Mouse (Mus musculus): ENCODE results near the gene Kif1c. TPM values are rescaled to one million over a fixed set of nuclear protein-coding genes. Genes with fewer than 3 reads are reported as not detected.
"Not testable (repeated sequence)": the region's sequence is repeated elsewhere in the genome, so short reads cannot be mapped to it uniquely, and the experiment has no call there.

The Kif1c gene
- polyA plus RNA-seq, 1 experiment from 2014 or later = 18.9 TPM

DNA sequence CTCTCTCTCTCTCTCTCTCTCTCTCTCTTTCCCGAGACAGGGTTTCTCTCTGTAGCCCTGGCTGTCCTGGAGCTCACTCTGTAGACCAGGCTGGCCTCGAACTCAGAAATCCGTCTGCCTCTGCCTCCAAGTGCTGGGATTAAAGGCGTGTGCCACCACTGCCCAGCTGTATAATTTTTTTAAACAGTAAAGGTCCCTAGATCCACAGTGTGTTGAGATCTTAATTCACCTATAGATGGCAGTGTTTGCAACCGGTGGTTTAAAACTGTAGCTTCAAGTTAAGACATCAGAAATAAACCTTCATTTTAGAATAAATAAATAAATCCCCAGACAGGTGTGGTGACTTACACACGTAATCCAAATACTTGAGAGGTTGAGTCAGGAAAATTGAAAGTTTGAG, 77.7 kb downstream of the Kif1c start:
- H3K4me3 ChIP-seq (ENCODE audit: control insufficient read depth in 1 of 2, insufficient read depth in 1 of 2, low read depth in 1 of 2, low read length in 2 of 2); H3K4me2 ChIP-seq (ENCODE audit: low read length); H3K9ac ChIP-seq (ENCODE audit: low read length); H3K27me3 ChIP-seq (ENCODE audit: control insufficient read depth, insufficient read depth, low read length); H3K27ac ChIP-seq (replicated peaks in 1 of 2; ENCODE audit: control insufficient read depth in 1 of 2, insufficient read depth in 1 of 2, low read depth in 2 of 2, low read length in 2 of 2); H3K9me3 ChIP-seq (ENCODE audit: control insufficient read depth, low read length); ATAC-seq (ENCODE audit: insufficient number of reproducible peaks, insufficient read depth, low FRiP score, low read depth); H3K4me1 ChIP-seq (ENCODE audit: control insufficient read depth in 2 of 2, insufficient read depth in 2 of 2, low read length in 2 of 2): not testable (repeated sequence)
- 22% methylated on average over 6 of the region's 6 CpGs for WGBS
- peaks cover 14% of the 10 kb centered on the region for H3K36me3 ChIP-seq (ENCODE audit: control insufficient read depth, insufficient read depth, low read length)

Small RNA genes lying within 50 kb of the gene (microRNA-seq; reads per million reads assigned to microRNA genes)
- gene Gm22760 (not detected), gene Mir6925 (not detected)

Other genes starting within 250 kb of the Kif1c start
- gene Med11, start 248.6 kb upstream of the Kif1c start, polyA plus RNA-seq (2014; fragmentation: Nextera tagmentation; extraction: Ambion mirVana) = 25.1 and 26.8 TPM in 2 replicates
- 0.95 and 2.0 TPM in 2 replicates for gene Zmynd15, start 241.1 kb upstream of the Kif1c start, polyA plus RNA-seq (2014; fragmentation: Nextera tagmentation; extraction: Ambion mirVana)
- 9.4 and 10.3 TPM in 2 replicates for gene Cxcl16, start 240.6 kb upstream of the Kif1c start, polyA plus RNA-seq (2014; fragmentation: Nextera tagmentation; extraction: Ambion mirVana)
- gene Tm4sf5, start 195.3 kb upstream of the Kif1c start, polyA plus RNA-seq (2014; fragmentation: Nextera tagmentation; extraction: Ambion mirVana) = 8.7 and 10.5 TPM in 2 replicates
- gene Vmo1, start 185.9 kb upstream of the Kif1c start, polyA plus RNA-seq (2014; fragmentation: Nextera tagmentation; extraction: Ambion mirVana) = 0.32 and 0.43 TPM in 2 replicates
- gene Gltpd2, start 181.4 kb upstream of the Kif1c start, polyA plus RNA-seq (2014; fragmentation: Nextera tagmentation; extraction: Ambion mirVana) = 0.27 and 0.49 TPM in 2 replicates
- gene Psmb6, start 175.2 kb upstream of the Kif1c start, polyA plus RNA-seq (2014; fragmentation: Nextera tagmentation; extraction: Ambion mirVana) = 625 and 657 TPM in 2 replicates
- gene Gm40193, start 167.6 kb upstream of the Kif1c start, polyA plus RNA-seq (2014; fragmentation: Nextera tagmentation; extraction: Ambion mirVana) = not detected in 2 replicates
- gene Pld2, start 160.5 kb upstream of the Kif1c start, polyA plus RNA-seq (2014; fragmentation: Nextera tagmentation; extraction: Ambion mirVana) = 11.1 and 11.7 TPM in 2 replicates
- gene Mink1, start 137.7 kb upstream of the Kif1c start, polyA plus RNA-seq (2014; fragmentation: Nextera tagmentation; extraction: Ambion mirVana) = 12.7 and 13.2 TPM in 2 replicates
- gene 4930544D05Rik, start 84.7 kb upstream of the Kif1c start, polyA plus RNA-seq (2014; fragmentation: Nextera tagmentation; extraction: Ambion mirVana) = not detected in 2 replicates
- gene Chrne, start 81.3 kb upstream of the Kif1c start, polyA plus RNA-seq (2014; fragmentation: Nextera tagmentation; extraction: Ambion mirVana) = not detected in 2 replicates
- gene Gp1ba, start 61.4 kb upstream of the Kif1c start, polyA plus RNA-seq (2014; fragmentation: Nextera tagmentation; extraction: Ambion mirVana) = 0.74 and 1.2 TPM in 2 replicates
- 73.2 and 75.9 TPM in 2 replicates for gene Rnf167, start 53.3 kb upstream of the Kif1c start, polyA plus RNA-seq (2014; fragmentation: Nextera tagmentation; extraction: Ambion mirVana)
- 290 and 303 TPM in 2 replicates for gene Slc25a11, start 53.1 kb upstream of the Kif1c start, polyA plus RNA-seq (2014; fragmentation: Nextera tagmentation; extraction: Ambion mirVana)
- 1,353 and 1,384 TPM in 2 replicates for gene Pfn1, start 45.9 kb upstream of the Kif1c start, polyA plus RNA-seq (2014; fragmentation: Nextera tagmentation; extraction: Ambion mirVana)
- 468 and 495 TPM in 2 replicates for gene Eno3, start 43.3 kb upstream of the Kif1c start, polyA plus RNA-seq (2014; fragmentation: Nextera tagmentation; extraction: Ambion mirVana)
- gene Spag7, start 31.1 kb upstream of the Kif1c start, polyA plus RNA-seq (2014; fragmentation: Nextera tagmentation; extraction: Ambion mirVana) = 177 TPM in 2 replicates
- 13.7 and 13.8 TPM in 2 replicates for gene Camta2, start 12.4 kb upstream of the Kif1c start, polyA plus RNA-seq (2014; fragmentation: Nextera tagmentation; extraction: Ambion mirVana)
- gene Inca1, start 393 bp upstream of the Kif1c start, polyA plus RNA-seq (2014; fragmentation: Nextera tagmentation; extraction: Ambion mirVana) = 2.1 and 2.7 TPM in 2 replicates
- 9.3 and 9.9 TPM in 2 replicates for gene Zfp3, start 63.7 kb downstream of the Kif1c start, polyA plus RNA-seq (2014; fragmentation: Nextera tagmentation; extraction: Ambion mirVana)
- 0.50 and 0.62 TPM in 2 replicates for gene Scimp, start 112.0 kb downstream of the Kif1c start, polyA plus RNA-seq (2014; fragmentation: Nextera tagmentation; extraction: Ambion mirVana)
- gene Rabep1, start 144.2 kb downstream of the Kif1c start, polyA plus RNA-seq (2014; fragmentation: Nextera tagmentation; extraction: Ambion mirVana) = 27.6 and 27.7 TPM in 2 replicates